ENCODE assay signal across 8 mouse cellular contexts in genomic region chr15:102106754-102107456, GRCm38 (mm10). TPM values are rescaled to one million over a fixed set of nuclear protein-coding genes. Genes with fewer than 3 reads are reported as not detected.
DNase-seq lines count a peak whose midpoint lies in the region; ATAC-seq and TF ChIP-seq lines count a peak whose summit lies in the region.

No protein-coding gene starts in this region.

- no peak for TF ChIP-seq EP300 in liver, embryonic 14.5 days (IDR thresholded peaks at IDR 0.05; ENCODE audit: low read depth)

- no peaks in the 10 kb centered on the region for H3K9me3 ChIP-seq in liver, embryonic 14.5 days (ENCODE audit: control insufficient read depth, low read length)
- no peaks in the 10 kb centered on the region for H3K9me3 ChIP-seq in stomach, embryonic 16.5 days (replicated peaks; ENCODE audit: control insufficient read depth, low read length)

- 30% methylated on average over 38 of the region's 38 CpGs for WGBS in liver, embryonic 14.5 days (ENCODE audit: insufficient replicate concordance)
- 31% methylated on average over 38 of the region's 38 CpGs for WGBS in stomach, embryonic 16.5 days

- peak; percentile 54 for DNase-seq in adrenal gland, adult 2 months
- no peak for DNase-seq in adrenal gland, postnatal 14 days
- peak; percentile 28 for DNase-seq in thymus, postnatal 0 days (ENCODE audit: low spot score)
- DNase-seq in thymus, postnatal 25 days = no peak
- peak; percentile 15 for DNase-seq in heart, postnatal 4 days
- DNase-seq in liver, embryonic 14.5 days (ENCODE audit: low read depth in 3 of 3, low spot score in 3 of 3) = no peak
- DNase-seq in thymus, postnatal 10 days (ENCODE audit: low spot score in 2 of 2) = no peak

- peaks cover 0 to 14% of the 10 kb centered on the region in 2 experiments; a peak in 1 of 4 replicates for H3K4me1 ChIP-seq in liver, embryonic 14.5 days (replicated peaks; ENCODE audit: control insufficient read depth in 2 of 2, insufficient read depth in 2 of 2, low read length in 1 of 2)
- H3K4me1 ChIP-seq in stomach, embryonic 16.5 days (ENCODE audit: control insufficient read depth, insufficient read depth, low read length) = peaks cover 64% of the 10 kb centered on the region

- peaks cover 6% of the 10 kb centered on the region for H3K27me3 ChIP-seq in liver, embryonic 14.5 days (ENCODE audit: control insufficient read depth, insufficient read depth, low read length)
- H3K27me3 ChIP-seq in stomach, embryonic 16.5 days (ENCODE audit: control insufficient read depth, insufficient read depth, low read length) = no peaks in the 10 kb centered on the region

- no peak overlapping the region for H3K9ac ChIP-seq in liver, embryonic 14.5 days (replicated peaks)
- H3K9ac ChIP-seq in stomach, embryonic 16.5 days (ENCODE audit: low read length) = no peak overlapping the region

- peak; percentile 21; the same call in 1 of the 2 replicates for ATAC-seq in liver, embryonic 14.5 days (ENCODE audit: insufficient read depth)
- ATAC-seq in stomach, embryonic 16.5 days (ENCODE audit: insufficient read depth, low FRiP score) = no peak

- peak overlapping the region; percentile 64 for H3K4me2 ChIP-seq in liver, embryonic 14.5 days (ENCODE audit: low read depth)
- peak overlapping the region; percentile 51 for H3K4me2 ChIP-seq in stomach, embryonic 16.5 days (ENCODE audit: low read depth, low read length)

- no peak overlapping the region for H3K27ac ChIP-seq in liver, embryonic 14.5 days
- no peak overlapping the region for H3K27ac ChIP-seq in stomach, embryonic 16.5 days (ENCODE audit: low read length)

- H3K36me3 ChIP-seq in liver, embryonic 14.5 days (replicated peaks; ENCODE audit: control insufficient read depth, insufficient read depth, low read depth) = no peaks in the 10 kb centered on the region
- H3K36me3 ChIP-seq in stomach, embryonic 16.5 days (ENCODE audit: control insufficient read depth, insufficient read depth, low read length) = peaks cover 4% of the 10 kb centered on the region; the same call in 1 of the 2 replicates

- TF ChIP-seq CTCF in liver, embryonic 14.5 days (IDR thresholded peaks at IDR 0.05; ENCODE audit: low read depth) = no peak

- H3K4me3 ChIP-seq in liver, embryonic 14.5 days (ENCODE audit: insufficient read depth in 1 of 2, low read depth in 2 of 2, low read length in 2 of 2) = peak overlapping the region; percentile 39 to 40
- H3K4me3 ChIP-seq in stomach, embryonic 16.5 days (replicated peaks; ENCODE audit: low read length) = peak overlapping the region; percentile 37

RNA-seq across cellular contexts. Expression of gene Tns2, which starts 6.7 kb away (rescaled TPM):
- total RNA-seq in adrenal gland, adult 2 months (2021) = 10 to 100 TPM; 75.2 to 91.8 TPM
- polyA plus RNA-seq in adrenal gland, adult 2 months (2012; rRNA removed) = 101 and 107 TPM in 2 replicates
- 83.0 and 121 TPM in 2 replicates for total RNA-seq in adrenal gland, postnatal 14 days (2021)
- polyA plus RNA-seq in thymus, postnatal 0 days (2015; fragmentation: Nextera tagmentation; extraction: Ambion mirVana) = 4.4 and 5.2 TPM in 2 replicates
- 10 to 100 TPM; 65.8 to 70.3 TPM for total RNA-seq in heart, postnatal 4 days (2021)
- polyA plus RNA-seq in liver, embryonic 14.5 days (2012; rRNA removed) = 4.9 and 5.2 TPM in 2 replicates
- 3.7 and 4.3 TPM in 2 replicates for polyA plus RNA-seq in liver, embryonic 14.5 days (2014; fragmentation: Nextera tagmentation; extraction: Ambion mirVana)
- polyA plus RNA-seq in stomach, embryonic 16.5 days (2015; fragmentation: Nextera tagmentation; extraction: Ambion mirVana) = 41.2 and 43.0 TPM in 2 replicates

RNA-seq across cellular contexts. Expression of gene Spryd3, which starts 29.1 kb away (rescaled TPM):
- 10 to 100 TPM; 27.4 to 48.9 TPM for total RNA-seq in adrenal gland, adult 2 months (2021)
- 38.3 and 48.4 TPM in 2 replicates for polyA plus RNA-seq in adrenal gland, adult 2 months (2012; rRNA removed)
- total RNA-seq in adrenal gland, postnatal 14 days (2021) = 23.3 and 30.8 TPM in 2 replicates
- 19.1 and 19.9 TPM in 2 replicates for polyA plus RNA-seq in thymus, postnatal 0 days (2015; fragmentation: Nextera tagmentation; extraction: Ambion mirVana)
- 10 to 100 TPM; 19.9 to 22.6 TPM for total RNA-seq in heart, postnatal 4 days (2021)
- polyA plus RNA-seq in liver, embryonic 14.5 days (2012; rRNA removed) = 11.9 and 12.5 TPM in 2 replicates
- polyA plus RNA-seq in liver, embryonic 14.5 days (2014; fragmentation: Nextera tagmentation; extraction: Ambion mirVana) = 8.8 and 9.1 TPM in 2 replicates
- polyA plus RNA-seq in stomach, embryonic 16.5 days (2015; fragmentation: Nextera tagmentation; extraction: Ambion mirVana) = 29.2 and 35.0 TPM in 2 replicates

RNA-seq across cellular contexts. Expression of gene Eif4b, which starts 33.3 kb away (rescaled TPM):
- total RNA-seq in adrenal gland, adult 2 months (2021) = 100 to 1,000 TPM; 230 to 238 TPM
- 28.8 and 43.7 TPM in 2 replicates for polyA plus RNA-seq in adrenal gland, adult 2 months (2012; rRNA removed)
- 224 and 250 TPM in 2 replicates for total RNA-seq in adrenal gland, postnatal 14 days (2021)
- 93.3 and 103 TPM in 2 replicates for polyA plus RNA-seq in thymus, postnatal 0 days (2015; fragmentation: Nextera tagmentation; extraction: Ambion mirVana)
- total RNA-seq in heart, postnatal 4 days (2021) = 100 to 1,000 TPM; 142 to 145 TPM
- polyA plus RNA-seq in liver, embryonic 14.5 days (2012; rRNA removed) = 42.8 and 66.4 TPM in 2 replicates
- 47.8 and 57.5 TPM in 2 replicates for polyA plus RNA-seq in liver, embryonic 14.5 days (2014; fragmentation: Nextera tagmentation; extraction: Ambion mirVana)
- 108 and 122 TPM in 2 replicates for polyA plus RNA-seq in stomach, embryonic 16.5 days (2015; fragmentation: Nextera tagmentation; extraction: Ambion mirVana)

RNA-seq across cellular contexts. Expression of gene Igfbp6, which starts 37.3 kb away (rescaled TPM):
- total RNA-seq in adrenal gland, adult 2 months (2021) = 10 to 100 TPM; 37.7 to 71.0 TPM
- 65.0 and 78.9 TPM in 2 replicates for polyA plus RNA-seq in adrenal gland, adult 2 months (2012; rRNA removed)
- total RNA-seq in adrenal gland, postnatal 14 days (2021) = 45.7 and 48.0 TPM in 2 replicates
- polyA plus RNA-seq in thymus, postnatal 0 days (2015; fragmentation: Nextera tagmentation; extraction: Ambion mirVana) = 6.8 and 7.5 TPM in 2 replicates
- 10 to 100 TPM; 10.0 to 12.5 TPM for total RNA-seq in heart, postnatal 4 days (2021)
- 0.66 and 0.90 TPM in 2 replicates for polyA plus RNA-seq in liver, embryonic 14.5 days (2012; rRNA removed)
- polyA plus RNA-seq in liver, embryonic 14.5 days (2014; fragmentation: Nextera tagmentation; extraction: Ambion mirVana) = 0.95 and 1.6 TPM in 2 replicates
- 18.5 and 21.2 TPM in 2 replicates for polyA plus RNA-seq in stomach, embryonic 16.5 days (2015; fragmentation: Nextera tagmentation; extraction: Ambion mirVana)

RNA-seq across cellular contexts. Expression of gene Soat2, which starts 43.4 kb away (rescaled TPM):
- under 1 TPM; 0.35 to 0.49 TPM for total RNA-seq in adrenal gland, adult 2 months (2021)
- polyA plus RNA-seq in adrenal gland, adult 2 months (2012; rRNA removed) = 0.88 and 0.92 TPM in 2 replicates
- total RNA-seq in adrenal gland, postnatal 14 days (2021) = 0.26 and 4.7 TPM in 2 replicates
- 1.0 and 1.1 TPM in 2 replicates for polyA plus RNA-seq in thymus, postnatal 0 days (2015; fragmentation: Nextera tagmentation; extraction: Ambion mirVana)
- total RNA-seq in heart, postnatal 4 days (2021) = under 1 TPM; 0.11 to 0.17 TPM
- 34.4 and 36.4 TPM in 2 replicates for polyA plus RNA-seq in liver, embryonic 14.5 days (2012; rRNA removed)
- polyA plus RNA-seq in liver, embryonic 14.5 days (2014; fragmentation: Nextera tagmentation; extraction: Ambion mirVana) = 21.9 and 25.5 TPM in 2 replicates
- 5.4 and 6.2 TPM in 2 replicates for polyA plus RNA-seq in stomach, embryonic 16.5 days (2015; fragmentation: Nextera tagmentation; extraction: Ambion mirVana)

Comparison
In these comparisons a context has a peak if more than half of its experiments do, and no peak if none do; other contexts are left out.
1. DNase-seq: peak in adrenal gland, adult 2 months (single experiment), thymus, postnatal 0 days (single experiment) and heart, postnatal 4 days (single experiment); none in adrenal gland, postnatal 14 days (single experiment), thymus, postnatal 25 days (single experiment), liver, embryonic 14.5 days (0 of 3) and thymus, postnatal 10 days (0 of 2).